Comparison of ENCODE assay signal across 10 mouse cellular contexts in genomic region chr8:9800346-9800745, GRCm38 (mm10). TPM values are rescaled to one million over a fixed set of nuclear protein-coding genes. Genes with fewer than 3 reads are reported as not detected.
A peak's percentile ranks its signal among the peaks of the same experiment; 100 is the strongest.
DNase-seq lines count a peak whose midpoint lies in the region; ATAC-seq and TF ChIP-seq lines count a peak whose summit lies in the region.
"Not testable (repeated sequence)": the region's sequence is repeated elsewhere in the genome, so short reads cannot be mapped to it uniquely, and the experiment has no call there.
"Had no signal": no experiment of that assay in that cellular context is flagged by ENCODE, and none has a peak within 500 bp of the region (broad histone marks: within the 10 kb centered on the region; RNA-seq: fewer than 3 reads in every experiment).

No protein-coding gene starts in this region.

- not testable (repeated sequence) for TF ChIP-seq CTCF in brain, embryonic 14.5 days (IDR thresholded peaks at IDR 0.05; ENCODE audit: borderline replicate concordance, extremely low read depth, insufficient read depth, insufficient read length)

- H3K4me3 ChIP-seq in embryonic facial prominence, embryonic 10.5 days; limb, embryonic 12.5 days (replicated peaks): not testable (repeated sequence)

- not testable (repeated sequence) for H3K9ac ChIP-seq in limb, embryonic 12.5 days (replicated peaks)

- H3K27ac ChIP-seq in embryonic facial prominence, embryonic 10.5 days (replicated peaks); limb, embryonic 12.5 days: not testable (repeated sequence)

- not testable (repeated sequence) for ATAC-seq in limb, embryonic 12.5 days (ENCODE audit: insufficient number of reproducible peaks, insufficient read depth, low FRiP score, low TSS enrichment, low read depth)

- not testable (repeated sequence) for H3K4me1 ChIP-seq in embryonic facial prominence, embryonic 10.5 days; limb, embryonic 12.5 days (replicated peaks)

- not testable (repeated sequence) for TF ChIP-seq POLR2A in brain, embryonic 14.5 days (IDR thresholded peaks at IDR 0.05; ENCODE audit: borderline replicate concordance, extremely low read depth, insufficient read depth, insufficient read length, poor library complexity, severe bottlenecking)

- not testable (repeated sequence) for H3K27me3 ChIP-seq in embryonic facial prominence, embryonic 10.5 days (replicated peaks; ENCODE audit: low read depth, poor library complexity, severe bottlenecking); limb, embryonic 12.5 days

- H3K9me3 ChIP-seq in embryonic facial prominence, embryonic 10.5 days: not testable (repeated sequence)
- peaks cover 10% of the 10 kb centered on the region for H3K9me3 ChIP-seq in limb, embryonic 12.5 days

- DNase-seq in NIH3T3 (ENCODE audit: low read depth): peak; percentile 10
- peak; percentile 60 for DNase-seq in brain, embryonic 14.5 days (ENCODE audit: low read depth)
- DNase-seq in embryonic facial prominence, embryonic 10.5 days (ENCODE audit: low spot score): peak; percentile 10
- peak; percentile 70 for DNase-seq in forelimb bud, embryonic 11.5 days (ENCODE audit: low read depth, low spot score)
- peak; percentile 28 for DNase-seq in mesoderm, embryonic 11.5 days (ENCODE audit: low read depth, low spot score)
- peak; percentile 16 for DNase-seq in retina, postnatal 1 day
- DNase-seq in telencephalon, adult 2 months (ENCODE audit: low read depth, low spot score): peak; percentile 43

- H3K36me3 ChIP-seq in embryonic facial prominence, embryonic 10.5 days (replicated peaks); limb, embryonic 12.5 days: not testable (repeated sequence)

- H3K4me2 ChIP-seq in limb, embryonic 12.5 days: peak overlapping the region; percentile 26

- WGBS in embryonic facial prominence, embryonic 10.5 days: 86% methylated on average over 7 of the region's 11 CpGs
- WGBS in limb, embryonic 12.5 days: 19% methylated on average over 7 of the region's 11 CpGs

RNA-seq across cellular contexts. Expression of gene Fam155a, which starts 29.4 kb away (rescaled TPM):
- polyA plus RNA-seq in brain, embryonic 14.5 days (2012; rRNA removed): 31.4 and 46.6 TPM in 2 replicates
- polyA plus RNA-seq in embryonic facial prominence, embryonic 10.5 days (2016; fragmentation: Nextera tagmentation; extraction: Ambion mirVana): 0.53 and 0.64 TPM in 2 replicates
- 0.99 and 1.2 TPM in 2 replicates for polyA plus RNA-seq in limb, embryonic 12.5 days (2016; fragmentation: Nextera tagmentation; extraction: Ambion mirVana)
- polyA plus RNA-seq: CD4-positive, CD25-positive, alpha-beta regulatory T cell, adult 4 months; G1E had no signal

Comparison
In these comparisons a context has a peak if more than half of its experiments do, and no peak if none do; other contexts are left out.
1. DNase-seq: peak in every context shown above with its lines; median percentile 70 in forelimb bud, embryonic 11.5 days; 60 in brain, embryonic 14.5 days; 43 in telencephalon, adult 2 months; 28 in mesoderm, embryonic 11.5 days; 16 in retina, postnatal 1 day; 10 in NIH3T3; 10 in embryonic facial prominence, embryonic 10.5 days.
2. RNA of gene Fam155a, which starts 29.4 kb away (polyA plus RNA-seq): 31.4 to 46.6 TPM in brain, embryonic 14.5 days; 0.99 to 1.2 TPM in limb, embryonic 12.5 days and 0.53 to 0.64 TPM in embryonic facial prominence, embryonic 10.5 days; every median in the first group is over 10 times any median in the second.